Mouse (Mus musculus) liver, adult 2 months (tissue): ENCODE measurements around the gene Tet3. TPM values are rescaled to one million over a fixed set of nuclear protein-coding genes. Genes with fewer than 3 reads are reported as not detected.

Experiments used
- DNase-seq: peaks from one replicate; pipeline ENCODE4 v3.0.0-alpha.2; 2011; ENCODE audit warnings: low read depth, low spot score; ENCODE audit errors: extremely low read depth
- H3K27ac ChIP-seq: fragments of 200-500 bp; replicated peaks from 2 replicates; pipeline ENCODE4 v1.5.1; 2012; ENCODE audit warnings: low read depth, mild to moderate bottlenecking, control low read depth, inconsistent platforms, low read length; ENCODE audit not compliant: insufficient read depth
- H3K27me3 ChIP-seq: fragments of 200-500 bp; 2 replicates; pipeline ENCODE4 v1.6.1; 2012; ENCODE audit warnings: mild to moderate bottlenecking, moderate library complexity, low read length, inconsistent platforms; ENCODE audit not compliant: control insufficient read depth, insufficient read depth
- H3K36me3 ChIP-seq: fragments of 200-500 bp; 2 replicates; pipeline ENCODE4 v1.6.1; 2012; ENCODE audit warnings: low read length, inconsistent platforms; ENCODE audit not compliant: control insufficient read depth, insufficient read depth
- H3K4me1 ChIP-seq: fragments of 200-500 bp; 2 replicates; pipeline ENCODE4 v1.6.1; 2011; ENCODE audit warnings: low read length; ENCODE audit not compliant: control insufficient read depth, insufficient read depth
- H3K4me3 ChIP-seq: fragments of 200-500 bp; 2 replicates; pipeline ENCODE4 v1.5.1; 2011; ENCODE audit warnings: low read depth, mild to moderate bottlenecking, control low read depth, low read length, moderate library complexity; ENCODE audit not compliant: insufficient read depth
- H3K79me2 ChIP-seq: fragments of 200-500 bp; 2 replicates; pipeline ENCODE4 v1.6.1; 2012; ENCODE audit warnings: inconsistent platforms, mild to moderate bottlenecking, low read length, moderate library complexity; ENCODE audit not compliant: control insufficient read depth, insufficient read depth
- H3K9ac ChIP-seq: fragments of 200-500 bp; 2 replicates; pipeline ENCODE4 v1.6.1; 2012; ENCODE audit warnings: low read depth, mild to moderate bottlenecking, control low read depth, inconsistent platforms, low read length
- CTCF ChIP-seq: fragments of 200-500 bp; IDR thresholded peaks from 2 replicates; pipeline ENCODE4 v1.5.1; 2011; ENCODE audit warnings: low read depth, low read length, control low read depth
- POLR2A ChIP-seq: fragments of 200-500 bp; IDR thresholded peaks from 2 replicates; pipeline ENCODE4 v1.6.1; 2011; ENCODE audit warnings: low read length, control low read depth; ENCODE audit not compliant: insufficient read depth; ENCODE audit errors: extremely low read depth
- WGBS: fragments of 180-500 bp; shearing (Covaris S2); methylation state at CpG from one replicate; pipeline ENCODE4 v1.1.7; 2018; 5-methylcytosine and 5-hydroxymethylcytosine counted together
- polyA plus RNA-seq: library from polyadenylated mRNA; depleted of rRNA; stranded (reverse); fragments of >200 nt; gene quantifications from 2 replicates; pipeline ENCODE4 v1.2.3, GENCODE M21; 2012
- total RNA-seq: library from RNA; depleted of rRNA; stranded (reverse); fragments of >200 nt; gene quantifications from 2 replicates; pipeline ENCODE4 v1.2.3, GENCODE M21; 2014

The Tet3 gene
- total and polyA plus RNA-seq, 2 experiments, result 4.5 to 4.6 TPM

- DNase-seq, result no peak
- WGBS, result 90% methylated on average over 3 of the region's 3 CpGs
- Histone ChIP-seq H3K36me3 (peaks cover 4% of the 10 kb centered on the region; the same call in 1 of the 2 replicates), H3K9ac (no peak overlapping the region), H3K4me1 (peaks cover 12% of the 10 kb centered on the region), H3K27me3 (no peaks in the 10 kb centered on the region), H3K79me2 (peaks cover 44% of the 10 kb centered on the region), H3K27ac (no peak overlapping the region), H3K4me3 (no peak overlapping the region)
- no peak for TF ChIP-seq CTCF
- no peak for TF ChIP-seq POLR2A
Observed at GRCm38 (mm10) chr6:83437225-83437624, 21.7 kb downstream of the Tet3 start.

GRCm38 (mm10) chr6:83436547-83436946, 22.3 kb downstream of the Tet3 start:
- no peak overlapping the region for H3K9ac ChIP-seq
- peaks cover 8% of the 10 kb centered on the region for H3K4me1 ChIP-seq
- H3K79me2 ChIP-seq, result peaks cover 48% of the 10 kb centered on the region
- no peaks in the 10 kb centered on the region for H3K27me3 ChIP-seq
- H3K4me3 ChIP-seq, result no peak overlapping the region
- no peak for DNase-seq
- H3K36me3 ChIP-seq, result peaks cover 4% of the 10 kb centered on the region; the same call in 1 of the 2 replicates
- no peak for TF ChIP-seq CTCF
- no peak for TF ChIP-seq POLR2A
- no peak overlapping the region for H3K27ac ChIP-seq
- WGBS, result 85% methylated on average over 4 of the region's 4 CpGs

- 72% methylated on average over 5 of the region's 5 CpGs for WGBS
- Histone ChIP-seq H3K4me1 (peaks cover 3% of the 10 kb centered on the region), H3K36me3 (peaks cover 4% of the 10 kb centered on the region; the same call in 1 of the 2 replicates), H3K9ac (no peak overlapping the region), H3K4me3 (no peak overlapping the region), H3K79me2 (peaks cover 41% of the 10 kb centered on the region), H3K27ac (no peak overlapping the region), H3K27me3 (no peaks in the 10 kb centered on the region)
- no peak for DNase-seq
- TF ChIP-seq POLR2A (no peak), CTCF (no peak)
Observed at GRCm38 (mm10) chr6:83435174-83435573, 23.7 kb downstream of the Tet3 start.

- Histone ChIP-seq H3K36me3 (peaks cover 4% of the 10 kb centered on the region; the same call in 1 of the 2 replicates), H3K4me3 (no peak overlapping the region), H3K27me3 (no peaks in the 10 kb centered on the region), H3K79me2 (peaks cover 35% of the 10 kb centered on the region; the same call in 1 of the 2 replicates), H3K4me1 (peaks cover 3% of the 10 kb centered on the region), H3K27ac (peak overlapping the region; percentile 55; the same call in 1 of the 2 replicates), H3K9ac (no peak overlapping the region)
- no peak for DNase-seq
- 43% methylated on average over 4 of the region's 4 CpGs for WGBS
- TF ChIP-seq POLR2A, result no peak
- no peak for TF ChIP-seq CTCF
Observed at GRCm38 (mm10) chr6:83433546-83433945, 25.3 kb downstream of the Tet3 start.

GRCm38 (mm10) chr6:83432966-83433365, 25.9 kb downstream of the Tet3 start:
- H3K9ac ChIP-seq, result no peak overlapping the region
- no peaks in the 10 kb centered on the region for H3K27me3 ChIP-seq
- DNase-seq, result no peak
- H3K36me3 ChIP-seq, result peaks cover 4% of the 10 kb centered on the region; the same call in 1 of the 2 replicates
- 83% methylated on average over 7 of the region's 7 CpGs for WGBS
- H3K79me2 ChIP-seq, result peaks cover 38% of the 10 kb centered on the region; the same call in 1 of the 2 replicates
- H3K27ac ChIP-seq, result no peak overlapping the region
- peaks cover 6% of the 10 kb centered on the region for H3K4me1 ChIP-seq
- no peak overlapping the region for H3K4me3 ChIP-seq
- TF ChIP-seq POLR2A, result no peak
- TF ChIP-seq CTCF, result no peak

GRCm38 (mm10) chr6:83427968-83428731, 30.7 kb downstream of the Tet3 start:
- DNase-seq, result no peak
- no peak overlapping the region for H3K9ac ChIP-seq
- no peaks in the 10 kb centered on the region for H3K36me3 ChIP-seq

More at GRCm38 (mm10) chr6:83427968-83428731, 30.7 kb downstream of the Tet3 start:
- WGBS, result 62% methylated on average over 5 of the region's 5 CpGs
- peaks cover 36% of the 10 kb centered on the region; the same call in 1 of the 2 replicates for H3K79me2 ChIP-seq
- no peaks in the 10 kb centered on the region for H3K27me3 ChIP-seq
- peaks cover 8% of the 10 kb centered on the region for H3K4me1 ChIP-seq
- H3K27ac ChIP-seq, result no peak overlapping the region
- no peak overlapping the region for H3K4me3 ChIP-seq
- TF ChIP-seq POLR2A (no peak), CTCF (no peak)
